ENCODE assay signal across 8 mouse cellular contexts in the genomic region with DNA sequence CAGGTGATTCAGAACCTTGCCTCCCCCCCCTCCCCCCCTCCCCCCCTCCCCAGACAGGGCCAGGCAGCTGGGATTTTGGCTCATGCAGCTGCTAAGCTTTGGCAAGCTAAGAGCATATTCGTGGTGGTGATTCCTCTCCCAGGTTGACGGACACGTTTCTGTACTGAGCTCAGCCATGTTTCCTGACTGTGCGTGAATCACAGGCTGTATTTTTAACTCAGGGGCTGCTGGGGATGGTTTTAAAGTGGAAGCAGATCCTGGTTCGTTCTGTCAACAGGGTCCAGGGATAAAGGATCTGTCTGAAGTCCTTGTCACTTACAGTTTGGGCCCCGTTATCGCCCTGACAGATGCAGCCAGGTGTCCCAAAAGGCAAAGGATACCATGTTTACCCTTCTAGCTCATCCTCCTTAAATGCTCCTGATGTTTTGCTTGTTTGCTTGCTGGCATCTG. TPM values are rescaled to one million over a fixed set of nuclear protein-coding genes. Genes with fewer than 3 reads are reported as not detected.
DNase-seq lines count a peak whose midpoint lies in the region; ATAC-seq and TF ChIP-seq lines count a peak whose summit lies in the region.

No protein-coding gene starts in this region.

- peak overlapping the region; percentile 65 for H3K4me2 ChIP-seq in hindbrain, embryonic 13.5 days

- peaks cover 35% of the 10 kb centered on the region for H3K4me1 ChIP-seq in spleen, adult 2 months (ENCODE audit: control insufficient read depth, insufficient read depth, insufficient read length)
- peaks cover 83% of the 10 kb centered on the region for H3K4me1 ChIP-seq in hindbrain, embryonic 13.5 days (replicated peaks)

- H3K9ac ChIP-seq in hindbrain, embryonic 13.5 days, result peak overlapping the region; percentile 72

- no peak for TF ChIP-seq POLR2A in spleen, adult 2 months (IDR thresholded peaks at IDR 0.05; ENCODE audit: low read depth, low read length)

- H3K9me3 ChIP-seq in hindbrain, embryonic 13.5 days, result no peaks in the 10 kb centered on the region

- peak; percentile 37 for DNase-seq in cerebellum, adult 9-11 months
- DNase-seq in cerebellum, adult 8-10 months, result no peak
- DNase-seq in spleen, adult 2 months (ENCODE audit: low read depth in 1 of 2, low spot score in 2 of 2), result no peak
- DNase-seq in spleen, postnatal 14 days (ENCODE audit: low spot score in 2 of 2), result no peak
- DNase-seq in naive thymus-derived CD4-positive, alpha-beta T cell, adult 2 months (ENCODE audit: low read depth), result peak; percentile 20
- no peak for DNase-seq in right cerebral cortex, postnatal 14 days
- DNase-seq in gastrocnemius, adult 8-10 months (ENCODE audit: low spot score in 2 of 2), result no peak

- H3K36me3 ChIP-seq in spleen, adult 2 months (ENCODE audit: control insufficient read depth, insufficient read depth, low read length), result no peaks in the 10 kb centered on the region
- H3K36me3 ChIP-seq in hindbrain, embryonic 13.5 days, result no peaks in the 10 kb centered on the region

- H3K27me3 ChIP-seq in spleen, adult 2 months (ENCODE audit: control insufficient read depth, insufficient read depth, low read length), result no peaks in the 10 kb centered on the region
- no peaks in the 10 kb centered on the region for H3K27me3 ChIP-seq in hindbrain, embryonic 13.5 days

- 0 out of 2 replicates have a peak overlapping the region, but pooled peaks have one; percentile 18 for H3K27ac ChIP-seq in spleen, adult 2 months (ENCODE audit: insufficient read depth, low read length)
- peak overlapping the region; percentile 99 for H3K27ac ChIP-seq in hindbrain, embryonic 13.5 days

- no peak for ATAC-seq in hindbrain, embryonic 13.5 days (ENCODE audit: low FRiP score)

- TF ChIP-seq CTCF in spleen, adult 2 months (IDR thresholded peaks at IDR 0.05; ENCODE audit: extremely low read depth, insufficient read depth, insufficient read length, insufficient replicate concordance), result no peak

- WGBS in spleen, adult 2 months, result 56% methylated on average over 7 of the region's 7 CpGs
- WGBS in hindbrain, embryonic 13.5 days, result 13% methylated on average over 7 of the region's 7 CpGs

- no peak overlapping the region for H3K4me3 ChIP-seq in spleen, adult 2 months (ENCODE audit: extremely low read depth, insufficient read depth, insufficient read length)
- peak overlapping the region; percentile 4 for H3K4me3 ChIP-seq in hindbrain, embryonic 13.5 days

RNA-seq across cellular contexts. Expression of gene Irf2bpl, which starts 11.9 kb away (rescaled TPM):
- 33.2 and 50.3 TPM in 2 replicates for polyA plus RNA-seq in spleen, adult 2 months (2012; rRNA removed)
- polyA plus RNA-seq in hindbrain, embryonic 13.5 days (2015; fragmentation: Nextera tagmentation; extraction: Ambion mirVana), result 66.4 and 70.0 TPM in 2 replicates
- 10 to 100 TPM; 21.3 to 27.0 (median 22.9) TPM for total RNA-seq in gastrocnemius, adult 8-10 months (2022)

RNA-seq across cellular contexts. Expression of gene Cipc, which starts 50.4 kb away (rescaled TPM):
- polyA plus RNA-seq in spleen, adult 2 months (2012; rRNA removed), result 24.2 and 31.1 TPM in 2 replicates
- polyA plus RNA-seq in hindbrain, embryonic 13.5 days (2015; fragmentation: Nextera tagmentation; extraction: Ambion mirVana), result 44.1 and 45.4 TPM in 2 replicates
- 10 to 100 TPM; 34.5 to 38.7 (median 37.1) TPM for total RNA-seq in gastrocnemius, adult 8-10 months (2022)

Comparison
In these comparisons a context has a peak if more than half of its experiments do, and no peak if none do; other contexts are left out.
1. DNase-seq: peak in cerebellum, adult 9-11 months (single experiment) and naive thymus-derived CD4-positive, alpha-beta T cell, adult 2 months (single experiment); none in cerebellum, adult 8-10 months (single experiment), spleen, adult 2 months (0 of 2), spleen, postnatal 14 days (0 of 2), right cerebral cortex, postnatal 14 days (single experiment) and gastrocnemius, adult 8-10 months (0 of 2).